Mouse (Mus musculus): ENCODE results near the gene Hcst.

Gene Hcst

GRCm38 (mm10) chr7:30393631-30394030, 26.0 kb downstream of the Hcst start:
- in situ Hi-C loops (cut with MboI; ENCODE audit: unreplicated experiment in 2 of 2): loop anchor here (5.0 kb wide), 1 partner anchor 34 kb away; no protein-coding TSS in a partner anchor

GRCm38 (mm10) chr7:30392746-30393520, 26.7 kb downstream of the Hcst start:
- in situ Hi-C loops (cut with MboI; ENCODE audit: unreplicated experiment in 2 of 2): loop anchor here (5.0 kb wide), 1 partner anchor 34 kb away; no protein-coding TSS in a partner anchor

GRCm38 (mm10) chr7:30384106-30384505, 35.5 kb downstream of the Hcst start:
- in situ Hi-C loops (cut with MboI; ENCODE audit: unreplicated experiment in 2 of 2): loop anchor here in 1 of 2 experiments (5.0 kb wide), 1 partner anchor 47 kb away; no protein-coding TSS in a partner anchor

GRCm38 (mm10) chr7:30380061-30380460, 39.6 kb downstream of the Hcst start:
- in situ Hi-C loops (cut with MboI; ENCODE audit: unreplicated experiment in 2 of 2): loop anchor here in 1 of 2 experiments (5.0 kb wide), 1 partner anchor 43 kb away; no protein-coding TSS in a partner anchor

- in situ Hi-C loops (cut with MboI; ENCODE audit: unreplicated experiment in 2 of 2): loop anchor here (5.0 to 10.0 kb wide), 3 partner anchors 59 to 99 kb away; no protein-coding TSS in a partner anchor
Observed at GRCm38 (mm10) chr7:30373501-30373962, 46.1 kb downstream of the Hcst start.

Data from v-Abl transformed pro-B cells (cell line).